9 mouse cellular contexts compared by ENCODE assay signal in genomic region chr4:129641756-129642155, GRCm38 (mm10). TPM values are rescaled to one million over a fixed set of nuclear protein-coding genes. Genes with fewer than 3 reads are reported as not detected.
DNase-seq lines count a peak whose midpoint lies in the region; ATAC-seq and TF ChIP-seq lines count a peak whose summit lies in the region.
"Had no signal": no experiment of that assay in that cellular context is flagged by ENCODE, and none has a peak within 500 bp of the region (broad histone marks: within the 10 kb centered on the region; RNA-seq: fewer than 3 reads in every experiment).

No protein-coding gene starts in this region.

- DNase-seq in heart, adult 11 months: peak; percentile 90
- no peak for DNase-seq in heart, adult 8-10 months (ENCODE audit: low spot score)
- peak; percentile 60 for DNase-seq in embryonic facial prominence, embryonic 14.5 days (ENCODE audit: low spot score)
- DNase-seq in kidney, postnatal 14 days: peak; percentile 36
- DNase-seq in right cerebral cortex, adult 2 months (ENCODE audit: low spot score in 2 of 2): no peak
- DNase-seq in urinary bladder, postnatal 10 days (ENCODE audit: low spot score): no peak
- DNase-seq in embryo, embryonic 10 days (ENCODE audit: low spot score): no peak

- ATAC-seq in embryonic facial prominence, embryonic 14.5 days (ENCODE audit: low read depth): no peak

- peaks cover 21% of the 10 kb centered on the region for H3K4me1 ChIP-seq in embryonic facial prominence, embryonic 14.5 days (ENCODE audit: control insufficient read depth, insufficient read depth, low read length)

- no peaks in the 10 kb centered on the region for H3K9me3 ChIP-seq in embryonic facial prominence, embryonic 14.5 days (ENCODE audit: control insufficient read depth, low read length)

- peaks cover 25% of the 10 kb centered on the region for H3K79me3 ChIP-seq in C2C12 (ENCODE audit: low read depth)

- peak overlapping the region; percentile 90; the same call in 1 of the 2 replicates for H3K9ac ChIP-seq in embryonic facial prominence, embryonic 14.5 days (ENCODE audit: low read depth, low read length)

- peak overlapping the region; percentile 75 for H3K27ac ChIP-seq in embryonic facial prominence, embryonic 14.5 days (replicated peaks; ENCODE audit: low read depth, low read length)

- peaks cover 48% of the 10 kb centered on the region for H3K36me3 ChIP-seq in C2C12 (ENCODE audit: control insufficient read depth, insufficient read depth)
- H3K36me3 ChIP-seq in embryonic facial prominence, embryonic 14.5 days (ENCODE audit: control insufficient read depth, insufficient read depth, low read length): peaks cover 52% of the 10 kb centered on the region

- peak overlapping the region; percentile 89 for H3K4me2 ChIP-seq in embryonic facial prominence, embryonic 14.5 days (ENCODE audit: low read depth, low read length)

- H3K4me3 ChIP-seq in C2C12 (ENCODE audit: insufficient read depth, poor library complexity, severe bottlenecking): no peak overlapping the region
- H3K4me3 ChIP-seq in embryonic facial prominence, embryonic 14.5 days (ENCODE audit: low read depth, low read length): peak overlapping the region; percentile 70

- TF ChIP-seq CTCF in C2C12 (IDR thresholded peaks at IDR 0.05; ENCODE audit: control insufficient read depth, insufficient read depth, insufficient read length): no peak

- H3K79me2 ChIP-seq in C2C12 (ENCODE audit: control insufficient read depth, insufficient read depth): peaks cover 36% of the 10 kb centered on the region

- 38% methylated on average over 5 of the region's 5 CpGs for WGBS in embryonic facial prominence, embryonic 14.5 days

- H3K27me3 ChIP-seq in C2C12 (ENCODE audit: control insufficient read depth, insufficient read depth, insufficient read length): no peaks in the 10 kb centered on the region
- H3K27me3 ChIP-seq in embryonic facial prominence, embryonic 14.5 days (replicated peaks; ENCODE audit: control insufficient read depth, insufficient read depth, low read length): no peaks in the 10 kb centered on the region
- H3K27me3 ChIP-seq: Patski had no signal

- peak overlapping the region; percentile 32 for H3ac ChIP-seq in C2C12 (ENCODE audit: control insufficient read depth, insufficient read length, low read depth)

TF ChIP-seq in C2C12, 6 proteins besides CTCF, POLR2A, EP300 and RAD21:
- TF ChIP-seq MYOG (IDR thresholded peaks at IDR 0.05; ENCODE audit: control insufficient read depth, extremely low read depth, insufficient read length): no peak
- TF ChIP-seq MYOD1 (IDR thresholded peaks at IDR 0.05; ENCODE audit: control insufficient read depth, insufficient read length, low read depth): peak; percentile 9
- TF ChIP-seq CEBPB (IDR thresholded peaks at IDR 0.05; ENCODE audit: low read depth): no peak

RNA-seq across cellular contexts. Expression of gene Txlna, which starts 0.9 kb away (rescaled TPM):
- total RNA-seq in heart, adult 8-10 months (2022): 10 to 100 TPM; 23.2 to 30.1 (median 25.8) TPM
- 43.0 TPM for polyA plus RNA-seq in C2C12 (2012; fragmentation: generic; extraction: Trizol)
- polyA plus RNA-seq in embryonic facial prominence, embryonic 14.5 days (2014; fragmentation: Nextera tagmentation; extraction: Ambion mirVana): 96.7 and 111 TPM in 2 replicates

RNA-seq across cellular contexts. Expression of gene Ccdc28b, which starts 18.0 kb away (rescaled TPM):
- 10 to 100 TPM; 11.9 to 20.3 (median 14.6) TPM for total RNA-seq in heart, adult 8-10 months (2022)
- polyA plus RNA-seq in C2C12 (2012; fragmentation: generic; extraction: Trizol): 7.7 TPM
- polyA plus RNA-seq in embryonic facial prominence, embryonic 14.5 days (2014; fragmentation: Nextera tagmentation; extraction: Ambion mirVana): 49.7 and 50.5 TPM in 2 replicates

RNA-seq across cellular contexts. Expression of gene Iqcc, which starts 22.9 kb away (rescaled TPM):
- 10 to 100 TPM; 14.6 to 22.9 (median 19.0) TPM for total RNA-seq in heart, adult 8-10 months (2022)
- 10.8 TPM for polyA plus RNA-seq in C2C12 (2012; fragmentation: generic; extraction: Trizol)
- polyA plus RNA-seq in embryonic facial prominence, embryonic 14.5 days (2014; fragmentation: Nextera tagmentation; extraction: Ambion mirVana): 26.6 and 29.3 TPM in 2 replicates

RNA-seq across cellular contexts. Expression of gene Dcdc2b, which starts 27.7 kb away (rescaled TPM):
- 1 to 10 TPM in 2 of 4 experiments, under 1 TPM in 2; 0.32 to 1.2 (median 0.82) TPM for total RNA-seq in heart, adult 8-10 months (2022)
- 0.40 TPM for polyA plus RNA-seq in C2C12 (2012; fragmentation: generic; extraction: Trizol)
- 1.7 and 2.4 TPM in 2 replicates for polyA plus RNA-seq in embryonic facial prominence, embryonic 14.5 days (2014; fragmentation: Nextera tagmentation; extraction: Ambion mirVana)

RNA-seq across cellular contexts. Expression of gene Kpna6, which starts 30.8 kb away (rescaled TPM):
- total RNA-seq in heart, adult 8-10 months (2022): 10 to 100 TPM; 59.7 to 77.9 (median 72.2) TPM
- polyA plus RNA-seq in C2C12 (2012; fragmentation: generic; extraction: Trizol): 23.9 TPM
- polyA plus RNA-seq in embryonic facial prominence, embryonic 14.5 days (2014; fragmentation: Nextera tagmentation; extraction: Ambion mirVana): 14.1 and 14.8 TPM in 2 replicates

Comparison
In these comparisons a context has a peak if more than half of its experiments do, and no peak if none do; other contexts are left out.
1. DNase-seq: peak in heart, adult 11 months (single experiment), embryonic facial prominence, embryonic 14.5 days (single experiment) and kidney, postnatal 14 days (single experiment); none in heart, adult 8-10 months (single experiment), right cerebral cortex, adult 2 months (0 of 2), urinary bladder, postnatal 10 days (single experiment) and embryo, embryonic 10 days (single experiment).